Mouse (Mus musculus): ENCODE measurements at regions not wholly inside any gene's neighbourhood (a gene's known extent, or its start where the extent isn't known, plus 50 kb on each side); places are given as distances from the start of the nearest gene placed in this dataset.

DNA sequence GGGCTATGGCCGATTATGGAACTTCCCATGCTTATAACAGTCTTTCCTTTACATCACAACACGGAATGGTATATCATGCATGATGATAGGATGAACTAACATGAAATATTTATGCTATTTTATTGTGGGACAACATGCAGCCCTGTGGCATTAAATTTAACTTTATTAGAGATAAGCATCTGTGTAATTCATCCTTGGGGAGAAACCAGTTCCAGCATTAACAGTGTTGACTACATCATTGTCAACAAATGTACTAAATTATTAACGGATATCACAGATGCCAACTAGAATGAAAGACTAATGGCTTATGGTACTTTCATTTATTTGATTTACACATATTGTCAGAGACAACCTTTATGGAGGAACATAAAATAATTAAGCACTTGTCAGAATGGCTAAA lies 241.3 kb upstream of the Smc2 start:
- TF ChIP-seq CTCF (IDR thresholded peaks at IDR 0.05; ENCODE audit: low read depth): no peak
- TF ChIP-seq EP300 (optimal IDR thresholded peaks at IDR 0.05): no peak

Data from stomach, postnatal 0 days (tissue).